Comparison of ENCODE assay signal across 28 mouse cellular contexts in the genomic region with DNA sequence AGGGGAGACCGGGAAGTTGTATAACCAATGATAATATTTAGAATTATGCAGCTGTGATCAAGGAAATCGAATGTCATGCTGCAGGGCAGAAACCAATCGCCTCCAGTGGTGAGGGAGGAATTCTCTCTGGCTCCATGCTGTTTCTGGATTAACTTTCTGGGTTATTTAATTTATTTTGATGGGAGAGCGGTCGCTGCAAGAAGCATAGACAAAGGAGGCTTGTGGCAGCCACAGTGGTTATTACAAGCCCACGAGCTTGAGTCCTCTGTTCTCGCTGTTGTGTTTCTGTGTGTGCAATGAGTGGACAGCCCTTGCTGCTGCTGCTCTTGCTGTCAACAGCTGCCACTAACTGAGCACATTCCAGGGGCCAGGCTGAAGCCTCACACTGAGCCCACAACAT. TPM values are rescaled to one million over a fixed set of nuclear protein-coding genes. Genes with fewer than 3 reads are reported as not detected.
A peak's percentile ranks its signal among the peaks of the same experiment; 100 is the strongest.
DNase-seq lines count a peak whose midpoint lies in the region; ATAC-seq and TF ChIP-seq lines count a peak whose summit lies in the region.
"Had no signal": no experiment of that assay in that cellular context is flagged by ENCODE, and none has a peak within 500 bp of the region (broad histone marks: within the 10 kb centered on the region; RNA-seq: fewer than 3 reads in every experiment).

No protein-coding gene starts in this region.

- no peaks in the 10 kb centered on the region for H3K27me3 ChIP-seq in heart, embryonic 12.5 days (replicated peaks)
- H3K27me3 ChIP-seq: embryonic facial prominence, embryonic 12.5 days; hindbrain, embryonic 15.5 days; midbrain, embryonic 13.5 days; neural tube, embryonic 15.5 days had no signal

- H3K4me3 ChIP-seq in heart, embryonic 12.5 days = no peak overlapping the region
- H3K4me3 ChIP-seq in layer of hippocampus, adult 2 months = no peak overlapping the region
- H3K4me3 ChIP-seq: embryonic facial prominence, embryonic 12.5 days; hindbrain, embryonic 15.5 days; midbrain, embryonic 13.5 days; neural tube, embryonic 15.5 days had no signal

- no peaks in the 10 kb centered on the region for H3K9me3 ChIP-seq in heart, embryonic 12.5 days (replicated peaks)
- H3K9me3 ChIP-seq: embryonic facial prominence, embryonic 12.5 days; hindbrain, embryonic 15.5 days; midbrain, embryonic 13.5 days; neural tube, embryonic 15.5 days had no signal

- no peak for DNase-seq in heart, adult 18-20 months
- no peak for DNase-seq in layer of hippocampus, adult 2 months (ENCODE audit: low spot score in 2 of 2)
- no peak for DNase-seq in layer of hippocampus, postnatal 10 days (ENCODE audit: low spot score in 2 of 2)
- DNase-seq in brain, embryonic 14.5 days (ENCODE audit: low read depth) = peak; percentile 19
- peak; percentile 70 for DNase-seq in retina, postnatal 1 day
- DNase-seq in adrenal gland, adult 8-10 months = no peak
- DNase-seq: adrenal gland, postnatal 10 days; B cell, adult 2 months; cerebellum, adult 11-12 months; cerebellum, adult 9-11 months; embryo, embryonic 11 days; gastrocnemius, postnatal 10 days; kidney, adult 18-20 months; kidney, postnatal 36 days; layer of hippocampus, postnatal 36 days; left cerebral cortex, postnatal 4 days; liver; lung, adult 2 months; lung, postnatal 10 days; thymus, adult 2 months; thymus, postnatal 4 days had no signal

- no peak for TF ChIP-seq POLR2A in brain, embryonic 14.5 days (IDR thresholded peaks at IDR 0.05; ENCODE audit: borderline replicate concordance, extremely low read depth, insufficient read depth, insufficient read length, poor library complexity, severe bottlenecking)

- H3K4me1 ChIP-seq in heart, embryonic 12.5 days (replicated peaks) = peaks cover 19% of the 10 kb centered on the region
- H3K4me1 ChIP-seq: hindbrain, embryonic 15.5 days; midbrain, embryonic 13.5 days had no signal

- peak overlapping the region; percentile 41 for H3K27ac ChIP-seq in heart, embryonic 12.5 days (ENCODE audit: poor library complexity, severe bottlenecking)
- H3K27ac ChIP-seq in layer of hippocampus, adult 2 months = peak overlapping the region; percentile 53
- H3K27ac ChIP-seq: embryonic facial prominence, embryonic 12.5 days; hindbrain, embryonic 15.5 days; liver, embryonic 14.5 days; macrophage; midbrain, embryonic 13.5 days; neural tube, embryonic 15.5 days had no signal

- ATAC-seq in heart, embryonic 12.5 days (ENCODE audit: insufficient number of reproducible peaks, low FRiP score) = no peak
- ATAC-seq: midbrain, embryonic 13.5 days had no signal

- H3K9ac ChIP-seq in heart, embryonic 12.5 days = no peak overlapping the region
- H3K9ac ChIP-seq: embryonic facial prominence, embryonic 12.5 days; hindbrain, embryonic 15.5 days; liver, embryonic 14.5 days; midbrain, embryonic 13.5 days; neural tube, embryonic 15.5 days had no signal

- TF ChIP-seq CTCF in layer of hippocampus, adult 2 months (conservative IDR thresholded peaks at IDR 0.05) = no peak
- no peak for TF ChIP-seq CTCF in brain, embryonic 14.5 days (IDR thresholded peaks at IDR 0.05; ENCODE audit: borderline replicate concordance, extremely low read depth, insufficient read depth, insufficient read length)

- H3K4me2 ChIP-seq in heart, embryonic 12.5 days = peak overlapping the region; percentile 15; the same call in 1 of the 2 replicates
- H3K4me2 ChIP-seq: embryonic facial prominence, embryonic 12.5 days; hindbrain, embryonic 15.5 days; midbrain, embryonic 13.5 days; neural tube, embryonic 15.5 days had no signal

- no peaks in the 10 kb centered on the region for H3K36me3 ChIP-seq in heart, embryonic 12.5 days
- H3K36me3 ChIP-seq: hindbrain, embryonic 15.5 days; midbrain, embryonic 13.5 days; neural tube, embryonic 15.5 days had no signal

- 60% methylated on average over 7 of the region's 7 CpGs for WGBS in heart, embryonic 12.5 days

RNA-seq across cellular contexts. Expression of a gene that starts 28.6 kb away (rescaled TPM):
- polyA plus RNA-seq in heart, embryonic 12.5 days (2016; fragmentation: Nextera tagmentation; extraction: Ambion mirVana) = 19.7 and 19.9 TPM in 2 replicates
- 1 to 10 TPM; 1.2 to 3.5 TPM for total RNA-seq in heart, adult 18-20 months (2021)
- 100 to 1,000 TPM; 388 to 405 TPM for total RNA-seq in layer of hippocampus, adult 2 months (2021)
- 100 to 1,000 TPM; 439 to 459 TPM for total RNA-seq in layer of hippocampus, postnatal 10 days (2021)
- polyA plus RNA-seq in brain, embryonic 14.5 days (2012; rRNA removed) = 69.7 and 101 TPM in 2 replicates
- total RNA-seq in adrenal gland, adult 8-10 months (2022) = 10 to 100 TPM in 3 of 4 experiments, 1 to 10 TPM in 1; 5.7 to 19.4 (median 16.8) TPM

Comparison
In these comparisons a context has a peak if more than half of its experiments do, and no peak if none do; other contexts are left out.
1. DNase-seq: peak in brain, embryonic 14.5 days (single experiment) and retina, postnatal 1 day (single experiment); none in heart, adult 18-20 months (0 of 2), layer of hippocampus, adult 2 months (0 of 2), layer of hippocampus, postnatal 10 days (0 of 2) and adrenal gland, adult 8-10 months (single experiment).
2. RNA of a gene that starts 28.6 kb away (total RNA-seq): 439 to 459 TPM in layer of hippocampus, postnatal 10 days and 388 to 405 TPM in layer of hippocampus, adult 2 months; 5.7 to 19.4 TPM in adrenal gland, adult 8-10 months and 1.2 to 3.5 TPM in heart, adult 18-20 months; every median in the first group is over 10 times any median in the second.